Comparison of ENCODE assay signal across 15 mouse cellular contexts in genomic region chr9:14003163-14003562, GRCm38 (mm10).
"Had no signal": no experiment of that assay in that cellular context is flagged by ENCODE, and none has a peak within 500 bp of the region (broad histone marks: within the 10 kb centered on the region; RNA-seq: fewer than 3 reads in every experiment).

No protein-coding gene starts in this region.

- H3K27ac ChIP-seq: liver, embryonic 12.5 days; midbrain, embryonic 12.5 days; neural tube, embryonic 13.5 days had no signal

- DNase-seq: kidney, adult 18-20 months; kidney, postnatal 14 days; layer of hippocampus, postnatal 36 days; left cerebral cortex, postnatal 4 days; lung, embryonic 14.5 days; lung, postnatal 10 days; lung, postnatal 4 days; retina, postnatal 1 day; right cerebral cortex, postnatal 4 days; spleen, adult 18-20 months; thymus, postnatal 36 days had no signal

- ATAC-seq: liver, embryonic 12.5 days; midbrain, embryonic 16.5 days had no signal

- H3K36me3 ChIP-seq: liver, embryonic 12.5 days; midbrain, embryonic 12.5 days; neural tube, embryonic 13.5 days had no signal

- H3K4me1 ChIP-seq: liver, embryonic 12.5 days; neural tube, embryonic 13.5 days had no signal

- H3K4me3 ChIP-seq: liver, embryonic 12.5 days; midbrain, embryonic 12.5 days; neural tube, embryonic 13.5 days had no signal

- H3K9me3 ChIP-seq: midbrain, embryonic 12.5 days; neural tube, embryonic 13.5 days had no signal

- H3K9ac ChIP-seq: liver, embryonic 12.5 days; lung, embryonic 14.5 days; midbrain, embryonic 12.5 days; neural tube, embryonic 13.5 days had no signal

- H3K4me2 ChIP-seq: liver, embryonic 12.5 days; lung, embryonic 14.5 days; midbrain, embryonic 12.5 days; neural tube, embryonic 13.5 days had no signal

- H3K27me3 ChIP-seq: liver, embryonic 12.5 days; midbrain, embryonic 12.5 days; neural tube, embryonic 13.5 days had no signal
